Mouse (Mus musculus) liver, postnatal 0 days (tissue): ENCODE measurements at regions not wholly inside any gene's neighbourhood (a gene's known extent, or its start where the extent isn't known, plus 50 kb on each side); places are given as distances from the start of the nearest gene placed in this dataset.

Experiments used
- CTCF ChIP-seq: sonication (generic); IDR thresholded peaks from 2 replicates; pipeline ENCODE4 v1.5.1; 2016; ENCODE audit warnings: antibody characterized with exemption, low read depth
- EP300 ChIP-seq: IDR thresholded peaks from 2 replicates; pipeline ENCODE4 v1.6.1; 2016; ENCODE audit warnings: antibody characterized with exemption, low read depth, mild to moderate bottlenecking

GRCm38 (mm10) chr12:77833411-77834169, 360.5 kb upstream of the Gm6657 start:
- TF ChIP-seq EP300 (no peak), CTCF (no peak)
